Mouse (Mus musculus) midbrain, embryonic 12.5 days (tissue): ENCODE measurements around the gene Tmc6. TPM values are rescaled to one million over a fixed set of nuclear protein-coding genes. Genes with fewer than 3 reads are reported as not detected.
"Not testable (repeated sequence)": the region's sequence is repeated elsewhere in the genome, so short reads cannot be mapped to it uniquely, and the experiment has no call there.

Experiments
- ATAC-seq: fragments of 200-750 bp; cut with Nextera tagmentation; 2 replicates; pipeline ENCODE4 v1.8.0; 2017; ENCODE audit warnings: low read depth, moderate TSS enrichment, moderate library complexity; ENCODE audit not compliant: low FRiP score
- H3K27ac ChIP-seq: fragments of 300-500 bp; sonication (generic); replicated peaks from 2 replicates; pipeline ENCODE4 v1.5.1; 2016; ENCODE audit warnings: mild to moderate bottlenecking
- H3K27me3 ChIP-seq: fragments of 300-500 bp; sonication (generic); 2 replicates; pipeline ENCODE4 v1.6.1; 2016; ENCODE audit warnings: mild to moderate bottlenecking
- H3K36me3 ChIP-seq: fragments of 300-500 bp; sonication (generic); 2 replicates; pipeline ENCODE4 v1.6.1; 2016
- H3K4me1 ChIP-seq: fragments of 300-500 bp; sonication (generic); 2 replicates; pipeline ENCODE4 v1.6.1; 2016
- H3K4me2 ChIP-seq: fragments of 300-500 bp; sonication (generic); replicated peaks from 2 replicates; pipeline ENCODE4 v1.6.1; 2016; ENCODE audit warnings: mild to moderate bottlenecking, moderate library complexity
- H3K4me3 ChIP-seq: fragments of 300-500 bp; sonication (generic); 2 replicates; pipeline ENCODE4 v1.5.1; 2016; ENCODE audit warnings: mild to moderate bottlenecking
- H3K9ac ChIP-seq: fragments of 300-500 bp; sonication (generic); replicated peaks from 2 replicates; pipeline ENCODE4 v1.6.1; 2016; ENCODE audit warnings: mild to moderate bottlenecking, moderate library complexity
- H3K9me3 ChIP-seq: fragments of 300-500 bp; sonication (generic); 2 replicates; pipeline ENCODE4 v1.6.1; 2016; ENCODE audit warnings: mild to moderate bottlenecking
- WGBS: fragments of 180-500 bp; shearing (Covaris S2); methylation state at CpG from one replicate; pipeline ENCODE4 v1.1.7; 2016; 5-methylcytosine and 5-hydroxymethylcytosine counted together
- polyA plus RNA-seq: library from polyadenylated mRNA; unstranded; fragments of >200 nt; fragmentation: Nextera tagmentation; extraction: Ambion mirVana; gene quantifications from 2 replicates; pipeline ENCODE4 v1.2.1, GENCODE M21; 2016

The Tmc6 gene
- polyA plus RNA-seq, 1 experiment from 2014 or later, result 6.6 TPM

DNA sequence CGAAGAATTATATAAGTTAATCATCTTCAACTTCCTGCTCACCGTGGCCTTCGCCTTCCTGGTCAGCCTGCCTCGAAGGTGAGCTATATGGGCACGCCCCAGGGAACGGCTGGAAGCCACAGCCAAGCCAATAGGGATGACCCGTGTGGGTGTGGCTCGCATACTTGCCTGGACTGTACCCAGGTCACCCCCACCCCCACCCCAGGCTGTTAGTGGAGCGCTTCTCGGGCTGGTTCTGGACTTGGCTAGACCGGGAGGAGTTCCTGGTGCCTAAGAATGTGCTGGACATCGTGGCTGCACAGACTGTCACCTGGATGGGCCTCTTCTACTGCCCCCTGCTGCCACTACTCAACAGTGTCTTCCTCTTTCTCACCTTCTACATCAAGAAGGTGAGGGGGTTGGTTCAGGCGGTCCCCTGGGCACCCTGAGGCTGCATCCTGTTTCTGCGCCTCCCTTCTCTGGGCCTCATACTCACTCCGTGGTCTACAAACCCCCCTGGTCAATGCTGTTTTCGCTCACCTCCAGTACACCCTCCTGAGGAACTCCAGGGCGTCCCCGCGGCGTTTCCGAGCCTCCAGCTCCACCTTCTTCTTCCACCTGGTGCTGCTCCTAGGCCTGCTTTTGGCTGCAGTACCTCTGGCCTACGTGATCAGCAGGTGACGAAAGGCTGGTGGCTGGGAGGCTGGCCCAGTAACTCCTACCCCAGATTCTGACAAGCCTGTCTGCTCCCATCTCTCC, 8.9 kb upstream of the Tmc6 start:
- H3K9me3 ChIP-seq, result no peaks in the 10 kb centered on the region
- WGBS, result 35% methylated on average over 23 of the region's 23 CpGs
- H3K27ac ChIP-seq, result no peak overlapping the region
- no peaks in the 10 kb centered on the region for H3K36me3 ChIP-seq
- no peak overlapping the region for H3K9ac ChIP-seq
- H3K4me2 ChIP-seq, result peak overlapping the region; percentile 28
- no peak for ATAC-seq
- peaks cover 12% of the 10 kb centered on the region for H3K4me1 ChIP-seq
- peaks cover 37% of the 10 kb centered on the region for H3K27me3 ChIP-seq
- H3K4me3 ChIP-seq, result no peak overlapping the region

GRCm38 (mm10) chr11:117790286-117790685, 8.3 kb upstream of the Tmc6 start:
- Histone ChIP-seq H3K9ac (no peak overlapping the region), H3K4me2 (peak overlapping the region; percentile 28), H3K27me3 (peaks cover 37% of the 10 kb centered on the region), H3K4me1 (peaks cover 12% of the 10 kb centered on the region), H3K36me3 (no peaks in the 10 kb centered on the region), H3K27ac (no peak overlapping the region), H3K9me3 (no peaks in the 10 kb centered on the region), H3K4me3 (no peak overlapping the region)
- whole genome bisulfite sequencing, result 6% methylated on average over 14 of the region's 14 CpGs
- ATAC-seq, result no peak

GRCm38 (mm10) chr11:117788481-117788880, 6.5 kb upstream of the Tmc6 start:
- H3K27ac ChIP-seq, H3K9me3 ChIP-seq, H3K4me2 ChIP-seq, H3K36me3 ChIP-seq, H3K4me3 ChIP-seq, ATAC-seq, H3K9ac ChIP-seq: not testable (repeated sequence)
- Histone ChIP-seq H3K4me1 (peaks cover 16% of the 10 kb centered on the region), H3K27me3 (peaks cover 49% of the 10 kb centered on the region)
- WGBS, result 79% methylated on average over 7 of the region's 7 CpGs

DNA sequence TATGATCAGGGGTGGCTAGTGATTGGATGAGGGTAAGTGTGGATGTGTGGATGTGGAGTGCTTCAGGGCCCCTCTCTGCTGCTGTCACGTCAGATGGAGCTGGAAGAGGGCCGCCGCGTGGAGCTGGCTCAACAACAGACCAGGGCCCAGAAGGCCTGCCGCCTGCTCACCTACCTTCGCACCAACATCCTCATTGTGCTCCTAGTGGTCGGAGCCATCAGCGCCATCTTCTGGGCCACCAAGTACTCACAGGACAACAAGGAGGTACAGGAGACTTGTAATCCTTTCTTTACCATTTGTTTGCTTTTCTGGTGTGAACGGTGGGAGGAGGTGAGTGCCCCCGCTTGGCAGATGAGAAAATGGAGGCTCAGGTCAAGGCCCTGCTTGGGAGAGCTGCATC, 4.3 kb upstream of the Tmc6 start:
- Histone ChIP-seq H3K27me3 (peaks cover 51% of the 10 kb centered on the region), H3K9ac (no peak overlapping the region), H3K4me2 (no peak overlapping the region), H3K4me1 (peaks cover 20% of the 10 kb centered on the region), H3K4me3 (no peak overlapping the region), H3K9me3 (no peaks in the 10 kb centered on the region), H3K36me3 (no peaks in the 10 kb centered on the region), H3K27ac (no peak overlapping the region)
- WGBS, result 8% methylated on average over 10 of the region's 10 CpGs
- ATAC-seq, result no peak

DNA sequence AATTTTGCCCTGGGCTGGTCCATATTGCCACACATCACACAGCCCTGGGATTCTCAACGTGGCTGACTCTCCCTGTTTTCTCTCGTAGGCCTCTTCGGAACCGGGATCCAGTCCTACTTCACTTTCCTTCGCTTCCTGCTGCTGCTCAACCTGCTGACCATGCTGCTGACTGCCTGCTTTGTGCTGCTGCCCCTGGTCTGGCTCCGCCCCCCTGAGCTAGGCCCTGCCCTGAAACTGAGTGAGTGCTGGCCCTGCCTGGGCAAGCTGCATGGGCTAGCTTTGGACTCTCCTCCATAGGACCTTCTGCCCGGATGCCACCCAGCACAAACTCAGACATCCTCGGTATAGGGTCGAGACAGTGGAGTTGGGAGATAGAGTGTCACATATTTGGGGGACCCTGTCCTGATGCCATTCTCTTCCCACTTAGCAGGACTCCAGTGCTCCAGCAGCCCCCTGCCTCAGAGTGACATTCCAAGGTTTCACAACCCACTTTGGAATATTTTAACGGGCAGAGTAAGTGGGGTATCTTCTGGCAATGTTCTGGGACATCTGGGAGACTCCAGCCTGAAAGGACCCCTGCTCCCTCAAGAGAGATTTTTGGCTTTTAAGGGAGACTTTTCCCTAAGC, 1.8 kb upstream of the Tmc6 start:
- Histone ChIP-seq H3K36me3 (no peaks in the 10 kb centered on the region), H3K27ac (no peak overlapping the region), H3K27me3 (peaks cover 56% of the 10 kb centered on the region), H3K9me3 (no peaks in the 10 kb centered on the region), H3K9ac (peak overlapping the region; percentile 39), H3K4me3 (no peak overlapping the region), H3K4me2 (peak overlapping the region; percentile 55), H3K4me1 (peaks cover 37% of the 10 kb centered on the region)
- WGBS, result 28% methylated on average over 10 of the region's 10 CpGs
- ATAC-seq, result no peak

GRCm38 (mm10) chr11:117783089-117783488, 1.1 kb upstream of the Tmc6 start:
- WGBS, result 3% methylated on average over 31 of the region's 31 CpGs
- Histone ChIP-seq H3K9ac (peak overlapping the region; percentile 39), H3K4me2 (peak overlapping the region; percentile 55), H3K9me3 (no peaks in the 10 kb centered on the region), H3K4me3 (peak overlapping the region; percentile 31), H3K36me3 (no peaks in the 10 kb centered on the region), H3K27ac (no peak overlapping the region), H3K27me3 (peaks cover 62% of the 10 kb centered on the region), H3K4me1 (peaks cover 37% of the 10 kb centered on the region)
- no peak for ATAC-seq

DNA sequence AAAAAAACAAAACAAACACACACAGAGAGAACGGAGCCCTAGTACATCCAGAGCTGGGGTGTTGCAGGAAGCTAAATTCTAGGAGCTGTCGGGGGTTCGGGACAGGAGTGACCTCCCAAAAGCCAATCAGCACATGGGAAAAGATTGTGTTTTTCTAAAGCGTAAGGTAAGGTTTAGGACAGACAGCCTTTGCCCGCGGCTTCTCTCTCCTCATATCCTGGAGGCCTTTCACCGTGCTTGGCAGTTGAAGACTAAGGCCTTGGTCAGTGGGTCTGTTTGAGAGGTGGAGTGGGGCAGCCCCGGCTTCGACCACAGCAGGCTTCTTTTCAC, 672 bp upstream of the Tmc6 start:
- Histone ChIP-seq H3K27me3 (peaks cover 66% of the 10 kb centered on the region), H3K9me3 (no peaks in the 10 kb centered on the region), H3K9ac (peak overlapping the region; percentile 39; the same call in 1 of the 2 replicates), H3K4me2 (peak overlapping the region; percentile 55), H3K4me1 (peaks cover 37% of the 10 kb centered on the region), H3K27ac (no peak overlapping the region), H3K4me3 (peak overlapping the region; percentile 31), H3K36me3 (no peaks in the 10 kb centered on the region)
- ATAC-seq, result no peak
- 41% methylated on average over 9 of the region's 9 CpGs for WGBS

DNA sequence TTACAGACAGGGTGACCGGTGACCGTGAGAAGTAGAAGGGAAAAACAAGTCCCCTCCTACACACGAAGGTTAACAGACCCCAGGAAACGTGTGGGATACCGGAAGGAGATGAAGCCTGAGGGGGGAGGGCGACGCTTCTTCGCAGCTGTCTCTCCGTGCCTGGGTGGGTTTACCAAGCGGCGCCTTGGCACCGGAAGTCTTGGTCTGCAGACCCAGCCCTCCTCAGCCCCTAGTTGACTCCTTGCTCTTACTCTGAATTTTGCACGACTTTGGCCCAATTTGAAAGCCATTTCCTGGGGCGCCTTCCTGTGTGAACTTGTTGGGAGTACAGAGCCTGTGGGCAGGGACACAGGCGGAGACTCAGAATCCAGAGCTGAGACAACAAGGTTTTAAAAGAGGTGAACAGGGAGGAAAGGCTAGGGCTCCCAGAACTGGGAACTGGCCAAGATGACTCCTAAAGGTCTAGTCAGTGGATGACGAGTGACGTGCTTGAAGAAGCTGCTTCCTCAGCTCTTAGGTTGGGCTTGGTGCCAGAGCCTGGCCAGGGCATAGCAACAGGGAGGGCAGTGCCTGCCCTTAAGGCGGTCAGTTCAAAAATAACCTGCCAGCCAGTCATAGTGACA, 688 bp downstream of the Tmc6 start:
- Histone ChIP-seq H3K4me3 (peak overlapping the region; percentile 33; the same call in 1 of the 2 replicates), H3K4me1 (peaks cover 37% of the 10 kb centered on the region)

GRCm38 (mm10) chr11:117780582-117781111, 1.4 kb downstream of the Tmc6 start:
- H3K27ac ChIP-seq, result 0 out of 2 replicates have a peak overlapping the region, but pooled peaks have one; percentile 26
- peaks cover 66% of the 10 kb centered on the region for H3K27me3 ChIP-seq
- no peak for ATAC-seq
- no peak overlapping the region; the same call in 1 of the 2 replicates for H3K9ac ChIP-seq
- H3K4me2 ChIP-seq, result peak overlapping the region; percentile 51
- H3K4me1 ChIP-seq, result peaks cover 37% of the 10 kb centered on the region
- peak overlapping the region; percentile 33 for H3K4me3 ChIP-seq
- 2% methylated on average over 19 of the region's 19 CpGs for WGBS
- no peaks in the 10 kb centered on the region for H3K9me3 ChIP-seq
- no peaks in the 10 kb centered on the region for H3K36me3 ChIP-seq

More for the DNA sequence above, 688 bp downstream of the Tmc6 start:
- Histone ChIP-seq H3K9ac (no peak overlapping the region), H3K9me3 (no peaks in the 10 kb centered on the region), H3K27me3 (peaks cover 66% of the 10 kb centered on the region), H3K27ac (peak overlapping the region; percentile 26; the same call in 1 of the 2 replicates), H3K4me2 (peak overlapping the region; percentile 51; the same call in 1 of the 2 replicates), H3K36me3 (no peaks in the 10 kb centered on the region)
- 29% methylated on average over 18 of the region's 18 CpGs for WGBS
- no peak for ATAC-seq

GRCm38 (mm10) chr11:117780199-117780515, 1.8 kb downstream of the Tmc6 start:
- Histone ChIP-seq H3K27me3 (peaks cover 66% of the 10 kb centered on the region), H3K9ac (peak overlapping the region; percentile 43), H3K27ac (peak overlapping the region; percentile 50), H3K4me1 (peaks cover 37% of the 10 kb centered on the region), H3K9me3 (no peaks in the 10 kb centered on the region), H3K36me3 (no peaks in the 10 kb centered on the region), H3K4me3 (peak overlapping the region; percentile 33), H3K4me2 (peak overlapping the region; percentile 51)
- 2% methylated on average over 17 of the region's 17 CpGs for WGBS
- ATAC-seq, result 0 out of 2 replicates have a peak, but pooled peaks have one; percentile 24

DNA sequence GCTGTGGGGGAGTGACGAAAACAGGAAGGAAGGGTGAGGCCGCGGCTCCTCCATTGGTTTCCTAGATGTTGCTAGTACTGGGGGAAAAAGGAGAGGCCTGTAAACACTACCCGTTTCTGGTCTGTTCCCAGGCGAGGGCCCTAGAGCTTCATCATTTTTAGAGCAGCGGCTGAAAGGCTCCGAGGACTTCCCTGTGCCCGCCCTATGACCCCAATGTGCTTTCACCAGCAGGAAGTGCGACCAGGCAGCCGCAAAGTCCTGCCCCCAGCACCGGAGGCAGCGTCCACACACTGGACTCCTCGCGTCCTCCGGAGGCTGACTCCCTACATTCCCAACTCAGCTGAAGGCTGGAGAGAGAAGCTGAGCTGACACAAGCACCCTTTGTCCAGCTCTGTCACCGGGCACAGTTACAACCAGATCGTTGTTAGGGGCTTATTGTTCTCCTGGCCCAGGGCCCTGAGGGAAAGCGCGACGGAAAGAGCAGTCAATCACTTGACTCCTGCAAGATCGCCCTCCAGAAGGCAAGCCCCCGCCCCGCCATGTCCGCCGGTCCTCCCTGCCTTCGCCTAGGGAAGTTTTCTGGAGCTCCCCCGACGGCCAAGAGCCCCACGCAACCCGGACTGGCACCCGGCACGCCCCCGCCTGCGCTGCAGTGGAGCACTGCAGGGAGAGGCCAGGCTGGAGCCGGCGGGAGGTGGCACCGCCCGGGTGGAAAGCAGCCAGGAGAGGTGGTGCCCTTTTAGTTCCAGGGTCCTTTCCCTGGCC, 2.4 kb downstream of the Tmc6 start:
- 6% methylated on average over 38 of the region's 38 CpGs for WGBS
- H3K36me3 ChIP-seq, result no peaks in the 10 kb centered on the region
- ATAC-seq, result peak; percentile 23; the same call in 1 of the 2 replicates
- H3K4me1 ChIP-seq, result peaks cover 37% of the 10 kb centered on the region
- peak overlapping the region; percentile 50 for H3K27ac ChIP-seq
- H3K27me3 ChIP-seq, result peaks cover 65% of the 10 kb centered on the region
- peak overlapping the region; percentile 33 for H3K4me3 ChIP-seq
- no peaks in the 10 kb centered on the region for H3K9me3 ChIP-seq
- peak overlapping the region; percentile 51 for H3K4me2 ChIP-seq
- peak overlapping the region; percentile 43 for H3K9ac ChIP-seq
